Comparison of ENCODE assay signal across 26 mouse cellular contexts in the genomic region with DNA sequence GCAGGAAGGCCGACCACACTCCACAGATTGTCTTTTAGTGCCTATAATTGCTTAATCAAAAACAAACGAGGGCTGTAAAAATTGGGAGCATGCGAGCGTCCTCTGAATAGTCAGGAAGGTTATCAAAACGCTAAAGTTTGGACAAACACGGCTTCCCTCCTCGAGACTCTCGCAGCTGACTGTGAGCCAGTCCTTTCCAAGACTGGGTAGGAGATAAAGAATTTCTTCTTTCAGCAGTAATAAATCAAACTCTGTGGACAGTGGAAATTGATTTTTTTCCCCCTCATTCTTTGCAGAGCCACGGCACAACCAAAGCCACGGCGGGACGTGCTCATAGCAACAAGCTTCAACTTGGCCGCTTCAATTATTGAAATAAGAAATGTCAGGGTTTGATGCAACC.
DNase-seq lines count a peak whose midpoint lies in the region; ATAC-seq and TF ChIP-seq lines count a peak whose summit lies in the region.
"Had no signal": no experiment of that assay in that cellular context is flagged by ENCODE, and none has a peak within 500 bp of the region (broad histone marks: within the 10 kb centered on the region; RNA-seq: fewer than 3 reads in every experiment).

No protein-coding gene starts in this region.

- no peak for ATAC-seq in intestine, embryonic 16.5 days
- no peak for ATAC-seq in intestine, postnatal 0 days
- no peak for ATAC-seq in lung, embryonic 14.5 days (ENCODE audit: insufficient read depth)
- no peak for ATAC-seq in embryonic facial prominence, embryonic 14.5 days (ENCODE audit: low read depth)
- ATAC-seq: activated CD4-positive, CD25-positive, alpha-beta regulatory T cell, adult 4 months; forebrain, postnatal 0 days; inflammation-experienced regulatory T-cells, adult 6 months had no signal

- no peak for TF ChIP-seq CTCF in intestine, postnatal 0 days (IDR thresholded peaks at IDR 0.05; ENCODE audit: low read depth)
- no peak for TF ChIP-seq CTCF in lung, embryonic 14.5 days (IDR thresholded peaks at IDR 0.05; ENCODE audit: low read depth)

- no peak overlapping the region for H3K4me3 ChIP-seq in intestine, embryonic 16.5 days (ENCODE audit: low read length)
- no peak overlapping the region for H3K4me3 ChIP-seq in intestine, postnatal 0 days (ENCODE audit: low read depth, low read length)
- no peak overlapping the region for H3K4me3 ChIP-seq in lung, embryonic 14.5 days (ENCODE audit: low read depth, low read length)
- no peak overlapping the region for H3K4me3 ChIP-seq in embryonic facial prominence, embryonic 14.5 days (ENCODE audit: low read depth, low read length)
- H3K4me3 ChIP-seq: heart, embryonic 12.5 days; hindbrain, embryonic 10.5 days; limb, embryonic 15.5 days; liver, embryonic 15.5 days; midbrain, embryonic 10.5 days; neural tube, embryonic 12.5 days had no signal

- H3K9me3 ChIP-seq in intestine, embryonic 16.5 days (ENCODE audit: control insufficient read depth, low read length), result no peaks in the 10 kb centered on the region
- H3K9me3 ChIP-seq in intestine, postnatal 0 days (ENCODE audit: control insufficient read depth), result no peaks in the 10 kb centered on the region
- no peaks in the 10 kb centered on the region for H3K9me3 ChIP-seq in lung, embryonic 14.5 days (ENCODE audit: low read depth, low read length)
- no peaks in the 10 kb centered on the region for H3K9me3 ChIP-seq in embryonic facial prominence, embryonic 14.5 days (ENCODE audit: control insufficient read depth, low read length)
- H3K9me3 ChIP-seq: heart, embryonic 12.5 days; hindbrain, embryonic 10.5 days; limb, embryonic 15.5 days; liver, embryonic 15.5 days; midbrain, embryonic 10.5 days; neural tube, embryonic 12.5 days had no signal

- DNase-seq in embryo, embryonic 10.5 days (ENCODE audit: low spot score), result peak; percentile 9
- DNase-seq in embryo, embryonic 10 days (ENCODE audit: low spot score), result no peak
- DNase-seq in lung, embryonic 14.5 days, result peak; percentile 18
- no peak for DNase-seq in lung, postnatal 4 days
- peak; percentile 53 for DNase-seq in embryonic facial prominence, embryonic 14.5 days (ENCODE audit: low spot score)
- DNase-seq: adrenal gland, adult 8-10 months; cerebellum, adult 11-12 months; cerebellum, postnatal 14 days; forebrain, postnatal 0 days; gastrocnemius, postnatal 25 days; heart, postnatal 10 days; right cerebral cortex, adult 18-20 months; right cerebral cortex, postnatal 4 days; thymus, adult 18-20 months; thymus, postnatal 36 days had no signal

- H3K4me2 ChIP-seq in intestine, embryonic 16.5 days (ENCODE audit: low read depth, low read length), result peak overlapping the region; percentile 6; the same call in 1 of the 2 replicates
- no peak overlapping the region for H3K4me2 ChIP-seq in intestine, postnatal 0 days (replicated peaks; ENCODE audit: low read depth)
- H3K4me2 ChIP-seq in lung, embryonic 14.5 days, result no peak overlapping the region
- H3K4me2 ChIP-seq in embryonic facial prominence, embryonic 14.5 days (ENCODE audit: low read depth, low read length), result 0 out of 2 replicates have a peak overlapping the region, but pooled peaks have one; percentile 3
- H3K4me2 ChIP-seq: heart, embryonic 12.5 days; limb, embryonic 15.5 days; liver, embryonic 15.5 days; neural tube, embryonic 12.5 days had no signal

- H3K36me3 ChIP-seq in intestine, embryonic 16.5 days (ENCODE audit: control insufficient read depth, insufficient read depth, low read length), result no peaks in the 10 kb centered on the region
- H3K36me3 ChIP-seq in intestine, postnatal 0 days (ENCODE audit: control insufficient read depth, insufficient read depth), result no peaks in the 10 kb centered on the region
- H3K36me3 ChIP-seq in lung, embryonic 14.5 days (ENCODE audit: insufficient read depth), result no peaks in the 10 kb centered on the region
- no peaks in the 10 kb centered on the region for H3K36me3 ChIP-seq in embryonic facial prominence, embryonic 14.5 days (ENCODE audit: control insufficient read depth, insufficient read depth, low read length)
- H3K36me3 ChIP-seq: heart, embryonic 12.5 days; hindbrain, embryonic 10.5 days; limb, embryonic 15.5 days; liver, embryonic 15.5 days; midbrain, embryonic 10.5 days; neural tube, embryonic 12.5 days had no signal

- H3K27ac ChIP-seq in intestine, embryonic 16.5 days (ENCODE audit: low read length), result no peak overlapping the region
- no peak overlapping the region for H3K27ac ChIP-seq in intestine, postnatal 0 days (ENCODE audit: low read depth, low read length)
- H3K27ac ChIP-seq in lung, embryonic 14.5 days (ENCODE audit: low read depth), result no peak overlapping the region
- no peak overlapping the region for H3K27ac ChIP-seq in embryonic facial prominence, embryonic 14.5 days (replicated peaks; ENCODE audit: low read depth, low read length)
- H3K27ac ChIP-seq: hindbrain, embryonic 10.5 days; limb, embryonic 15.5 days; liver, embryonic 15.5 days; macrophage; midbrain, embryonic 10.5 days; neural tube, embryonic 12.5 days had no signal

- WGBS in intestine, embryonic 16.5 days, result 26% methylated on average over 13 of the region's 13 CpGs
- WGBS in intestine, postnatal 0 days, result 18% methylated on average over 13 of the region's 13 CpGs
- 22% methylated on average over 13 of the region's 13 CpGs for WGBS in lung, embryonic 14.5 days
- 30% methylated on average over 13 of the region's 13 CpGs for WGBS in embryonic facial prominence, embryonic 14.5 days

- H3K4me1 ChIP-seq in intestine, embryonic 16.5 days (ENCODE audit: control insufficient read depth, insufficient read depth, low read length), result 0 out of 2 replicates have a peak, but pooled peaks cover 8% of the 10 kb centered on the region
- H3K4me1 ChIP-seq in intestine, postnatal 0 days (replicated peaks; ENCODE audit: control insufficient read depth, insufficient read depth, low read length), result no peaks in the 10 kb centered on the region
- peaks cover 4% of the 10 kb centered on the region; the same call in 1 of the 2 replicates for H3K4me1 ChIP-seq in lung, embryonic 14.5 days (ENCODE audit: insufficient read depth)
- peaks cover 13% of the 10 kb centered on the region for H3K4me1 ChIP-seq in embryonic facial prominence, embryonic 14.5 days (ENCODE audit: control insufficient read depth, insufficient read depth, low read length)
- H3K4me1 ChIP-seq: heart, embryonic 12.5 days; liver, embryonic 15.5 days had no signal

- no peak overlapping the region for H3K9ac ChIP-seq in intestine, embryonic 16.5 days (ENCODE audit: low read depth, low read length)
- H3K9ac ChIP-seq in intestine, postnatal 0 days (ENCODE audit: low read depth, low read length), result no peak overlapping the region
- H3K9ac ChIP-seq in lung, embryonic 14.5 days, result no peak overlapping the region
- H3K9ac ChIP-seq in embryonic facial prominence, embryonic 14.5 days (ENCODE audit: low read depth, low read length), result no peak overlapping the region
- H3K9ac ChIP-seq: forebrain, postnatal 0 days; heart, embryonic 12.5 days; limb, embryonic 15.5 days; liver, embryonic 15.5 days; neural tube, embryonic 12.5 days had no signal

- H3K27me3 ChIP-seq in intestine, embryonic 16.5 days (replicated peaks; ENCODE audit: control insufficient read depth, insufficient read depth, low read length), result no peaks in the 10 kb centered on the region
- no peaks in the 10 kb centered on the region for H3K27me3 ChIP-seq in intestine, postnatal 0 days (replicated peaks; ENCODE audit: control insufficient read depth, insufficient read depth, low read length)
- H3K27me3 ChIP-seq in lung, embryonic 14.5 days (ENCODE audit: insufficient read depth, low read length), result no peaks in the 10 kb centered on the region
- no peaks in the 10 kb centered on the region for H3K27me3 ChIP-seq in embryonic facial prominence, embryonic 14.5 days (replicated peaks; ENCODE audit: control insufficient read depth, insufficient read depth, low read length)
- H3K27me3 ChIP-seq: heart, embryonic 12.5 days; limb, embryonic 15.5 days; liver, embryonic 15.5 days; neural tube, embryonic 12.5 days had no signal

Comparison
In these comparisons a context has a peak if more than half of its experiments do, and no peak if none do; other contexts are left out.
1. DNase-seq: peak in embryo, embryonic 10.5 days (single experiment), lung, embryonic 14.5 days (single experiment) and embryonic facial prominence, embryonic 14.5 days (single experiment); none in embryo, embryonic 10 days (single experiment) and lung, postnatal 4 days (0 of 2).
2. H3K4me2 ChIP-seq: peak in intestine, embryonic 16.5 days (single experiment) and embryonic facial prominence, embryonic 14.5 days (single experiment); none in intestine, postnatal 0 days (single experiment) and lung, embryonic 14.5 days (single experiment).